Mouse (Mus musculus) forebrain, embryonic 13.5 days (tissue): ENCODE results near the gene Sdk2. TPM values are rescaled to one million over a fixed set of nuclear protein-coding genes. Genes with fewer than 3 reads are reported as not detected.

Source experiments
- ATAC-seq: fragments of 200-750 bp; cut with Nextera tagmentation; 2 replicates; pipeline ENCODE4 v1.8.0; 2017
- H3K27ac ChIP-seq: fragments of 300-500 bp; sonication (generic); 2 replicates; pipeline ENCODE4 v1.5.1; 2015; ENCODE audit warnings: inconsistent platforms, mild to moderate bottlenecking, moderate library complexity
- H3K27me3 ChIP-seq: fragments of 300-500 bp; sonication (generic); 2 replicates; pipeline ENCODE4 v1.6.1; 2015; ENCODE audit warnings: mild to moderate bottlenecking, inconsistent platforms
- H3K36me3 ChIP-seq: fragments of 300-500 bp; sonication (generic); 2 replicates; pipeline ENCODE4 v1.6.1; 2015; ENCODE audit warnings: mild to moderate bottlenecking, inconsistent platforms; ENCODE audit not compliant: poor library complexity, severe bottlenecking
- H3K4me1 ChIP-seq: fragments of 300-500 bp; sonication (generic); 2 replicates; pipeline ENCODE4 v1.6.1; 2015; ENCODE audit warnings: inconsistent platforms
- H3K4me2 ChIP-seq: fragments of 300-500 bp; sonication (generic); 2 replicates; pipeline ENCODE4 v1.6.1; 2015; ENCODE audit warnings: inconsistent platforms, mild to moderate bottlenecking, moderate library complexity
- H3K4me3 ChIP-seq: fragments of 300-500 bp; sonication (generic); 2 replicates; pipeline ENCODE4 v1.5.1; 2015; ENCODE audit warnings: mild to moderate bottlenecking, inconsistent platforms
- H3K9ac ChIP-seq: fragments of 300-500 bp; sonication (generic); 2 replicates; pipeline ENCODE4 v1.6.1; 2015; ENCODE audit warnings: mild to moderate bottlenecking, inconsistent platforms
- H3K9me3 ChIP-seq: fragments of 300-500 bp; sonication (generic); replicated peaks from 2 replicates; pipeline ENCODE4 v1.6.1; 2016; ENCODE audit warnings: inconsistent platforms
- WGBS: fragments of 180-500 bp; shearing (Covaris S2); methylation state at CpG from one replicate; pipeline ENCODE4 v1.1.7; 2015; 5-methylcytosine and 5-hydroxymethylcytosine counted together
- polyA plus RNA-seq: library from polyadenylated mRNA; unstranded; fragments of >200 nt; fragmentation: Nextera tagmentation; extraction: Ambion mirVana; gene quantifications from 2 replicates; pipeline ENCODE4 v1.2.1, GENCODE M21; 2015

Sdk2 gene
- polyA plus RNA-seq, 1 experiment from 2014 or later, result 1.6 TPM

GRCm38 (mm10) chr11:114016889-114017392 lies 49.9 kb downstream of the Sdk2 start:
- ATAC-seq, result no peak
- no peaks in the 10 kb centered on the region for H3K9me3 ChIP-seq
- no peak overlapping the region for H3K27ac ChIP-seq
- H3K4me3 ChIP-seq, result no peak overlapping the region
- H3K27me3 ChIP-seq, result peaks cover 46% of the 10 kb centered on the region
- H3K4me1 ChIP-seq, result peaks cover 51% of the 10 kb centered on the region
- H3K9ac ChIP-seq, result no peak overlapping the region
- H3K36me3 ChIP-seq, result no peaks in the 10 kb centered on the region
- WGBS, result 14% methylated on average over 14 of the region's 14 CpGs
- no peak overlapping the region for H3K4me2 ChIP-seq

DNA sequence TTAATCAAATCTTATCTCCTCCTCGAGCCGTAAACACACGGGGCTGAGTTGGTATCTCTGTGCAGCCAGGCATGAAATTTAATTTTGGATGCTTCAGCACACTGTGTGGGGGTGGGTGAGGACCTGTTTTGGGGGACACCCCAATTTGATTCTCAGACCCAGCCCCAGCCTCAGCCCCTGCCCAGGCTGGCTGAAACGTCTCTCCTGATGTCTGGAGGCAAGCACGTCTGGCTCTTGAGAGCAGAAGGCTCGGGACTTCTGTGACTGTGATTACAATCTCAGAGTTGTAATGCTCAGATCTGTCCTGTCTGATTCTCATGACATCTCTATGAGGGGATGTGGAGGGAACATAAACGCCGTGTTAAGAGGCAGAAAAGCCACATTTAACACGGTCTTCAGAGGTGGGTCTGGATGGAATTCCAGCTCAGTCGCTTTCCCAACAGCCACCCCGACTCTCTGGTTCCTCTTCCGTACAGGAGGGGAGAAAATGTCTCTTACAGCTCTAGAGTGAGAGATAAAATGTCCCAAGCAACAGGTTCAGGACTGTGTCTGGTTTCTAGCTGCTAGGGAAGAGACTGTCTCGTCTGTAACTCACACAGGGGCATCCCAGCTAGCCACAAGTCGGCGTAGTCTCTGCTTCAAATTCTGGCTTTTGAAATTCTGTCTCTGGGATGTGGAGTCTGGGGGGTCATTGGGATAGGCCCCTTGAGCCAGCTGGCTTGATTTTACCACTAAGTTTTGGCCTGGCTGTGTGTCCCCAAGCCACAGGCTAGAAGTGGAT lies 50.5 kb downstream of the Sdk2 start:
- ATAC-seq, result no peak
- no peaks in the 10 kb centered on the region for H3K36me3 ChIP-seq
- H3K27me3 ChIP-seq, result peaks cover 45% of the 10 kb centered on the region
- H3K9me3 ChIP-seq, result no peaks in the 10 kb centered on the region
- H3K4me1 ChIP-seq, result peaks cover 55% of the 10 kb centered on the region
- H3K4me2 ChIP-seq, result peak overlapping the region; percentile 24; the same call in 1 of the 2 replicates
- H3K27ac ChIP-seq, result 0 out of 2 replicates have a peak overlapping the region, but pooled peaks have one; percentile 6
- WGBS, result 30% methylated on average over 15 of the region's 15 CpGs
- no peak overlapping the region for H3K4me3 ChIP-seq
- no peak overlapping the region for H3K9ac ChIP-seq

DNA sequence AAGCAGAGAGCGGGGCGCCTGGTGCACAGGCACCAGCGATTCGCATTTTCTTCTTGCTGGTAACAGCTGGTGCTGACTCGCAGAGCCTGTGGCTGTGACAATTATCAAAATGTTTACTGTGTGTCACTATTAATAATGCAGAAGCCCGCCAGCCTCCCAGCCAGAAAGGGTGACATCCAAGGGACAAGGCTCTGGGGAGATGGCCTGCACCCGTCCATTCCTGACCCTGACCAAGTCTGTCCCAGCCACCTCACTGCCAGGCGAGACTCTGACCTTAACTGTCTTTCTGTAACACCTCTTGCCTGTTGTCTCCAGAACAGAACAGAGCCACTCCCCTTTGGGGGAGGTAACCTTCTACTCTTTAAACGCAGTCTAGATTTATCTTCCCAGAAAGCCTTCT lies 55.3 kb downstream of the Sdk2 start:
- ATAC-seq, result no peak
- 65% methylated on average over 9 of the region's 9 CpGs for WGBS
- Histone ChIP-seq H3K4me2 (no peak overlapping the region), H3K27me3 (peaks cover 26% of the 10 kb centered on the region), H3K4me1 (peaks cover 27% of the 10 kb centered on the region), H3K27ac (no peak overlapping the region), H3K4me3 (no peak overlapping the region), H3K9me3 (no peaks in the 10 kb centered on the region), H3K9ac (no peak overlapping the region), H3K36me3 (no peaks in the 10 kb centered on the region)

DNA sequence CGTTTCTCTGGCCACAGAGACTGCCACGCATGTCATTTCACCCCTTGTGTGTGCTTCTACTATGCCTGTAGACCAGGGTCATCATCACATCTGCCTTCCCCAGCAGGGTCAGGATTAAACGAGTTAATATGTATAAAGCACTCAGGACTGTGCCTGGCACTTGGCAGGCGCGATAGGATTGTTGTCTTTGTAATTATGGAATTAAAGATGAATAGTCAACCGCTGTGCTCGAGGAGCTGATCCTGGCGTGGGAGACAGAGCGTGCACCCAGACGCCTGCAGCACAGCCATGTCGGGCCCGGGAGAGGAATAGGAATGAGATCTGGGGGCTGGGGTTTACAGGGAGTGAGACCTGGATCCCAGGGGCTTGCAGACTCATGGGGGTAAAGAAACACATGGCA lies 61.0 kb downstream of the Sdk2 start:
- H3K9ac ChIP-seq, result no peak overlapping the region
- ATAC-seq, result peak; percentile 63; the same call in 1 of the 2 replicates
- H3K4me3 ChIP-seq, result no peak overlapping the region
- H3K9me3 ChIP-seq, result no peaks in the 10 kb centered on the region
- no peaks in the 10 kb centered on the region for H3K27me3 ChIP-seq
- H3K36me3 ChIP-seq, result no peaks in the 10 kb centered on the region
- peaks cover 12% of the 10 kb centered on the region for H3K4me1 ChIP-seq
- H3K4me2 ChIP-seq, result no peak overlapping the region
- no peak overlapping the region for H3K27ac ChIP-seq
- WGBS, result 16% methylated on average over 12 of the region's 12 CpGs

DNA sequence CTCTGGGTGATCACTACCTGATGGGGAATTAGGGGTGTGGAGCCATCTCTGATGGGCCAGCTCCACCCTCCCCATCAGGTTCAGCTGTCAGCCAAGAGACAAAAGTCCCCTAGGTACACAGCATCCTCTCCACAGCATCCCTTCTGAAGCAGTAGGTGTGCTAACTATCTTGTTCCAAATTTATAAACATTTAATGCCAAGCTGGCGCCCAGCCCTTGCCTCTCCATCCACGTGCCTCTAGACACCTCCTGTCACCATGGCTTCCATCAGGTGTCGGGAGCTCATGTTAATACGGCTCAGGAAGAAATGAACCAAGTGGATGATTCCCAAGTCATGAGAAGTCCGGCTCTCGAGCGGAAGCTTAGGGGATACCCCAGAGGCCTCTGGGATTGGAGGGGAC lies 62.2 kb downstream of the Sdk2 start:
- no peak for ATAC-seq

DNA sequence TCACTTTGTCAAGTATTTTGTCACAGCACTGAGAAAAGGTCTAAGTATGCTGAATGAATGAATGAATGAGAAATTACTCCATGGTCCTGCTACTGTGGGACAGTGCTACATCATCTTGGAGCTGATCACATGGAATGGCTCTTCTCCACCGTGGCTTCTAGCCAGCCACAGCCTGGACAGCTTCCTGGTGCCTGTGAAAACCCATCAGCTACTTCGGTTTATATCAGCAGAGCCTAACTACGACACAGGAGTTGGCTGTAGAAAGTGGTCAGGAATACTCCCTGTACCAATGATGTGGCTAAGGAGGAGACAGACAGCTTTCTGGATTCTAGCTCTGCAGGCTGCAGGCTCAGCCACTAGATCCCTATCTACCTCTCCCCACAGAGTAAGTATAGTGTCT lies 63.7 kb downstream of the Sdk2 start:
- Histone ChIP-seq H3K27me3 (no peaks in the 10 kb centered on the region), H3K4me2 (no peak overlapping the region), H3K36me3 (no peaks in the 10 kb centered on the region), H3K27ac (no peak overlapping the region), H3K4me1 (peaks cover 22% of the 10 kb centered on the region), H3K9ac (no peak overlapping the region), H3K4me3 (no peak overlapping the region), H3K9me3 (no peaks in the 10 kb centered on the region)
- WGBS, result 85% methylated on average over 3 of the region's 3 CpGs
- ATAC-seq, result no peak

More for the DNA sequence above, 62.2 kb downstream of the Sdk2 start:
- H3K27ac ChIP-seq, result no peak overlapping the region
- H3K4me3 ChIP-seq, result no peak overlapping the region
- no peaks in the 10 kb centered on the region for H3K9me3 ChIP-seq
- H3K36me3 ChIP-seq, result no peaks in the 10 kb centered on the region
- H3K4me2 ChIP-seq, result no peak overlapping the region
- H3K9ac ChIP-seq, result no peak overlapping the region
- peaks cover 22% of the 10 kb centered on the region for H3K4me1 ChIP-seq
- H3K27me3 ChIP-seq, result no peaks in the 10 kb centered on the region
- 91% methylated on average over 7 of the region's 7 CpGs for WGBS

DNA sequence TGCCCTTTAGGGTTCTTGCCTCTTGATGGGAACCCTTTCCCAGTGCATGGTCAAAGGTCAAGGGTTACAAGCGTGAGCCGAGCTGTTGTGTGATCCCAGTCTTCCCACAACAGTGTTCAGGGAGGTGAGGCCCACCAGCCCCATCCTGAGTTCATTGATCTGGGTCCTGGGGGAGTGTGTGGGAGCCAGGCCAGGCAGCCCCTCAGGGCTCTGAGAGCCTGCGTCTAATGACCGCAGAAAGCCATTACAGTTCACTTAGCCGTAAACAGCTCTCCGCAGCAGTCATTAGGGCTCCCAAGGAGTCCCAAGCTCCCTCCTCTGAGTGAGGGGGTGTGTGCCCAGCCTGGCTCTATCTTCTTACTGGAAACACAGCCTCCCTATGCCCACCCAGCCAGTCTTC lies 66.8 kb downstream of the Sdk2 start:
- Histone ChIP-seq H3K9me3 (no peaks in the 10 kb centered on the region), H3K4me3 (no peak overlapping the region), H3K27ac (no peak overlapping the region), H3K27me3 (no peaks in the 10 kb centered on the region), H3K9ac (no peak overlapping the region), H3K4me2 (no peak overlapping the region), H3K4me1 (peaks cover 10% of the 10 kb centered on the region; the same call in 1 of the 2 replicates), H3K36me3 (no peaks in the 10 kb centered on the region)
- WGBS, result 39% methylated on average over 6 of the region's 6 CpGs
- ATAC-seq, result no peak

DNA sequence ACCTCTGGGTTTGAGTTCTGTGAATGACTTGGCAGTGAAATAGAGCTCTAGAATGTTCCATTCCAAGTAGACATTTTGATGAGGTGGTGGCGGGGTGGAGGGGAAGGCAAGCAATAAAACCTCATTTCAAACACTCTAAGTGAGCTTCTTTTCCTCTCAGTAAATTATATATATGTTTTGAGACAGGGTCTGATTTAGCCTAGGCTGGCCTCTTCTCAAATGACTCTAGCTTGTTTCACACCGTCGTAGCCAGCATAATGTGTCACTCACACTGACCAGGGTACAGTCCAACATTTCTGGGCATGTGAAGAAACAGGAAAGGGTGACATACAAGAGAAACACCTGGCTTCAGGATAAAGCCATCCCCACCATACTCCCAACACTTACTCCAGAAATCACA lies 68.1 kb downstream of the Sdk2 start:
- no peak overlapping the region for H3K4me2 ChIP-seq
- WGBS, result 100% methylated on average over 3 of the region's 3 CpGs
- H3K9ac ChIP-seq, result no peak overlapping the region
- H3K4me3 ChIP-seq, result no peak overlapping the region
- peaks cover 10% of the 10 kb centered on the region; the same call in 1 of the 2 replicates for H3K4me1 ChIP-seq
- no peak overlapping the region for H3K27ac ChIP-seq
- no peak for ATAC-seq
- H3K36me3 ChIP-seq, result no peaks in the 10 kb centered on the region
- no peaks in the 10 kb centered on the region for H3K9me3 ChIP-seq
- H3K27me3 ChIP-seq, result no peaks in the 10 kb centered on the region

GRCm38 (mm10) chr11:113993921-113994320 lies 72.9 kb downstream of the Sdk2 start:
- Histone ChIP-seq H3K36me3 (no peaks in the 10 kb centered on the region), H3K4me1 (peaks cover 31% of the 10 kb centered on the region), H3K9ac (no peak overlapping the region), H3K4me2 (no peak overlapping the region), H3K9me3 (no peaks in the 10 kb centered on the region), H3K27ac (no peak overlapping the region), H3K4me3 (no peak overlapping the region), H3K27me3 (peaks cover 5% of the 10 kb centered on the region)
- no peak for ATAC-seq
- WGBS, result 98% methylated on average over 6 of the region's 6 CpGs

DNA sequence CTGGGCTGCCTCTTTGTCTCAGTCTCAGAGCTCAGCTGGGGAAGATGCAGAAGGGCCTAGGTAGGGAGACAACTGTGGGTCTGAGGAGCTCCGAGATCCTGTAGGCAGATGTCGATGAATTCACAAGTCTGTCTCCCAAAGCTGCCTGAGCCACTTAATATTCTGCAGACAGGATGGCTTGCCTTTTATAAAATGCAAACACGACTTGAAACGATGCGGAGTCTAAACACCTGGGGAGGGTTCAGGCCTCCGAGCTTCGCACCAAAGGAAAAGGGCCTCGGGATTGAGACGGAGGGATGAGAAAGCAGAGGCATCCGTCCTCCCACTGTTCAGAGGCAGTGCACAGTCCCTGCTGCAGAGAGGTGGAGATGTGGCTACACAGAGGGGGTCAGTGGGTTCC lies 74.0 kb downstream of the Sdk2 start:
- Histone ChIP-seq H3K27ac (no peak overlapping the region), H3K4me2 (no peak overlapping the region), H3K36me3 (no peaks in the 10 kb centered on the region), H3K27me3 (peaks cover 12% of the 10 kb centered on the region), H3K9me3 (no peaks in the 10 kb centered on the region), H3K9ac (no peak overlapping the region), H3K4me3 (no peak overlapping the region), H3K4me1 (peaks cover 31% of the 10 kb centered on the region)
- WGBS, result 39% methylated on average over 10 of the region's 10 CpGs
- ATAC-seq, result no peak

DNA sequence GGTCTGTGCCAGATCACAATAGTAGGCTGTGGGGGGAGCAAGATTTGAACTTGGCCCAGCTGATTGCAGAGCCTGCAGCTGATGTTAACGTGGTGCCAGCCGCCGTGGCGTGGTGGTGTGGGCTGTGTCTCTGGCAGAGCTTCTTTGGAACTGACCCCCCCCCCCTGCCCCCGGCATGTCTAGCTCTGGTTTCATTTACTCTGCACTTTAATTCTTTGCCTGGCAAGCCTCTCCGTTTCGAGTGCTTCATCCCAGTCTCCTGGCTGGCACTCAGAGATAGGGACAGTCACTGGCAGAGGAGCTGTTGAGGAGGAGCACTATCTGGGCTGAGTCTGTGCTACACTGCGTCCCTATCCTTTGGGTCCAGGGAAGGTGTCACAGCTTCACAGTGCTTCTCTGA lies 75.0 kb downstream of the Sdk2 start:
- H3K4me3 ChIP-seq, result no peak overlapping the region
- peaks cover 33% of the 10 kb centered on the region for H3K4me1 ChIP-seq
- H3K27me3 ChIP-seq, result peaks cover 17% of the 10 kb centered on the region
- H3K36me3 ChIP-seq, result no peaks in the 10 kb centered on the region
- no peak overlapping the region for H3K27ac ChIP-seq
- no peaks in the 10 kb centered on the region for H3K9me3 ChIP-seq
- ATAC-seq, result no peak
- H3K9ac ChIP-seq, result no peak overlapping the region
- 78% methylated on average over 8 of the region's 8 CpGs for WGBS
- no peak overlapping the region for H3K4me2 ChIP-seq

- Histone ChIP-seq H3K27me3 (peaks cover 17% of the 10 kb centered on the region), H3K27ac (peak overlapping the region; percentile 25; the same call in 1 of the 2 replicates), H3K4me2 (peak overlapping the region; percentile 46), H3K9me3 (no peaks in the 10 kb centered on the region), H3K9ac (peak overlapping the region; percentile 13; the same call in 1 of the 2 replicates), H3K4me1 (peaks cover 47% of the 10 kb centered on the region), H3K36me3 (no peaks in the 10 kb centered on the region), H3K4me3 (peak overlapping the region; percentile 22; the same call in 1 of the 2 replicates)
- WGBS, result 3% methylated on average over 6 of the region's 6 CpGs
- ATAC-seq, result peak; percentile 88
These were observed 76.4 kb downstream of the Sdk2 start for GRCm38 (mm10) chr11:113990466-113990865.
